Mouse (Mus musculus) gastrocnemius, postnatal 4 days (tissue): ENCODE results near the gene Dact3. TPM values are rescaled to one million over a fixed set of nuclear protein-coding genes. Genes with fewer than 3 reads are reported as not detected.

Source experiments
- DNase-seq, 2 experiments: peaks; one replicate each; pipeline ENCODE4 v3.0.0; 2021 to 2022; ENCODE audit warnings: low spot score in 2 of 2, mixed read lengths in 2 of 2
- long read RNA-seq, 2 experiments: library from polyadenylated mRNA; stranded (forward); transcript quantifications; one replicate each; pipeline ENCODE4 v2.0.0; 2021
- total RNA-seq, 2 experiments: library from RNA; stranded (reverse); gene quantifications; 2 replicates each; pipeline ENCODE4 v1.2.3; 2021

The Dact3 gene
- 10 to 100 TPM; 17.8 to 19.0 TPM for total RNA-seq
- long read RNA-seq, experiment 1, transcript Dact3-201 (4 exons, 2,989 nt) = major isoform, 40 of 57 reads
- long read RNA-seq, experiment 1, partial matches to known transcripts = 10 of 57 reads
- long read RNA-seq, experiment 1, other reads (novel, unspliced or antisense) = 7 of 57 reads
- long read RNA-seq, experiment 2, transcript Dact3-201 (4 exons, 2,989 nt) = major isoform, 73 of 92 reads
- long read RNA-seq, experiment 2, partial matches to known transcripts = 15 of 92 reads
- long read RNA-seq, experiment 2, other reads (novel, unspliced or antisense) = 4 of 92 reads

DNA sequence AGATGAGACGGTGACA, at the start of gene Dact3:
Gene Dact3, plus strand, starts transcription at position 8 of the 16 bp plus-strand sequence.
- DNase-seq = no peak

DNA sequence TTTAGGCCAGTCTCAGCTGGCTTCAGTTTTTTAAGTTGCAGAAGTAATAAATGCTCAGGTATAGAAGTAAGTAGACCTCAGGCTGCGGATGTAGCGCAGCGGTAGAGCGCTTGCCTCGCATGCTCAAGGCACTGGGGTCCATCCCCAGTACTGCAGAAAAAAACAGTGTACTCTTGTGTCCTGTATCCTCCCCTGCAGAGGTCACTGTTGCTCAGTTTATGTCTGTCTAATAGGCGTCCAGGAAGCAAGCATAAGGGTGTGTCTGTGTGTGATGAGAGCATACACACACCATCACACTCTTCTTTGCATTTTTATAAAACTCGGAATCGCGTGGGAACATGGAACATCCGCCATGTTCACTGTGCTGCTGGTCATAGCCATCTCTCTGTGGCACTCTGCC, 49.3 kb upstream of the Dact3 start:
- DNase-seq = no peak

DNA sequence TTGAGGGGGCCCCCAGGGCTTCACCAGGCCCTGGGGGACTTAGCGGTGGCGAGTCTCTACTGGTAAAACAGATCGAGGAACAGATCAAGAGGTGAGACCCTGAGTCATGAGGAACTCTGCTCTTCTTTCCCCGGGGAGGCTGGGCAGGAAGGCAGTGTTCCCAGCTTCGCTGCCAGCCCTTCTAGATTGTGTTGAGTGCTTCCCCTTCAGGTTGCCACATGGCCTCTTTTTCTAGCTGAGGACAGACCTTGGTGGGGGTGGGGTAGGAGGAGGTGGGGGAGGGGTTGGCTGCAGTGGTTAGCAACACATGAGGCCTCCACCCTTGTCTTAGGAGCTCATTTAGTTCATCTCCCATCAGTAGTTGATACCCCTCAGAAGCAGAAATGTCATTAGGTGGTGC, 48.5 kb upstream of the Dact3 start:
- no peak for DNase-seq

DNA sequence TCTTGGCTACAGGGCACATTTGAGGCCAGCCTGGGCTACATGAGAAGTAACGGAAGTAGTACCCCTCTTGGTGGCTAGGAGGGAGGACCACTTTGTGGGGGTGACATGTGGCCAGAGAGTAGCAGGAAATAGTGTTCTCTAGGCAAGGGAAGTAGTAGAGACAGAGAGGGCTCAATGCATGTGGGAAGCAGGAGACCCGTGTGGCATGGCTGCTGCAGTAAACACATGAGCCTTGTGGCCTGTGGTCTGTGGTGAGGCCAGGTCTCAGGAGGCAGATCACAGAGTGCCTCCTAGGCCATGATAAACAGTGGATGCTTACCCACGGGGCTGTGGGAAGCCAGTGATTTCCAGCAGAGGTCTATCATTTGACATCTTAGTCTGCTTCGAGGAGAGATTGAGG, 47.8 kb upstream of the Dact3 start:
- DNase-seq = no peak

DNA sequence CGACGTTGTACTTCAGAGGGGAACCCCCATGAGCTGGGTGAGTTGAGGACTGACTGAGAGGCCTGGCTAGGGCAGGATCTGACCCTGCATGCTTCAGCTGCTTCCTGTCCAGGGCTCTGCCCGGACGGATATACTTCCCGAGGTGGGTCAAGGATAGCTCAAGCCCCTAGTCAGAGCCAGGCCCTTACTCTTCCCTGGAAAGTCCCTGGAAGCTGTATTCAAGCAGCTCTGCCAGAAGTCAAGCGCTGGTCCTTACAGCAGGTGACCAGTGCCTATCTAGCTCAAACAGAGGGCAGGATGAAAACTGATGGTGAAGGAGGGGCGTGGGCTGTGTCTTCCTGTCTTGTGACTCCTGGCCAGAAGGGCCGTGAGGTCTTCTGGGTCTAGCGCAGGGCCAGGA, 44.7 kb upstream of the Dact3 start:
- no peak for DNase-seq

DNA sequence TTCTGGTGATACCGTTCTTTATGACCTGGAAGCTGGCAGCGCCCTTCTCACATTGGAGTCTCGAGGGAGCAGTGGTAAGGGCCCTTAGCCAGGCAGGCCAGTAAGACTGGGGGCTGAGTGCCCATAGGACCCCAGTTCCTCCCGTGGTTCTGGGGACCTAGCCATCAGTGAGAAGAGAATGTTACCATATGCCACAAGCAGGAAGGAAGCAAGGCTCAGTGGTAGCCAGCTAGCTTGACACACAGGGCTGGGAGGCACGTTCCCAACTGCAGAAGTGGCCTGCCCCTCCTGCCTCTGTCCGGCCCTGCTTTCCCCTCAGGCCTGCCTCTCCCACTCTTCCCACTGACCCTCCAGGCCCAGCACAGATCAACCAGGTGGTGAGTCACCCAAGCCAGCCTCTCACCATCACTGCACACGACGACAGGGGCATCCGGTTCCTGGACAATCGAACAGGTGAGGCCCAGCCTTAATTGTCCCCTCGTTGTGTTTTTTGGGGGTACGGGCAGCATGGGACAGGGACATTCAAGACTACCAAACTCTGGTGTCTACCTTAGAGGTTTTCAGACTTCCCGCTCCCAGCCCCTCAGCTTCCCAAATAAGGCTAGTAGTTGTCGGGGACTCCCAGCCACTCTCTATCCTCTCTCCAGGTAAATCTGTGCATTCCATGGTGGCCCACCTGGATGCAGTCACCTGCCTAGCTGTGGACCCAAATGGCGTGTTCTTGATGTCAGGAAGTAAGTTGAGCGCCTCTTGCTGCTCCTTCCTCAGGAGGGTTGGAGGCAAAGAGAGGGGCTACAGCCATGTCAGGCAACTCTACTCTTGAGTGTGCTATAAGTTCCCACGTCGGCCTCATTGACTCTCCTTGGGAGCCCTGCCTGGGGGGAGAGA, 37.0 kb upstream of the Dact3 start:
- DNase-seq = no peak

DNA sequence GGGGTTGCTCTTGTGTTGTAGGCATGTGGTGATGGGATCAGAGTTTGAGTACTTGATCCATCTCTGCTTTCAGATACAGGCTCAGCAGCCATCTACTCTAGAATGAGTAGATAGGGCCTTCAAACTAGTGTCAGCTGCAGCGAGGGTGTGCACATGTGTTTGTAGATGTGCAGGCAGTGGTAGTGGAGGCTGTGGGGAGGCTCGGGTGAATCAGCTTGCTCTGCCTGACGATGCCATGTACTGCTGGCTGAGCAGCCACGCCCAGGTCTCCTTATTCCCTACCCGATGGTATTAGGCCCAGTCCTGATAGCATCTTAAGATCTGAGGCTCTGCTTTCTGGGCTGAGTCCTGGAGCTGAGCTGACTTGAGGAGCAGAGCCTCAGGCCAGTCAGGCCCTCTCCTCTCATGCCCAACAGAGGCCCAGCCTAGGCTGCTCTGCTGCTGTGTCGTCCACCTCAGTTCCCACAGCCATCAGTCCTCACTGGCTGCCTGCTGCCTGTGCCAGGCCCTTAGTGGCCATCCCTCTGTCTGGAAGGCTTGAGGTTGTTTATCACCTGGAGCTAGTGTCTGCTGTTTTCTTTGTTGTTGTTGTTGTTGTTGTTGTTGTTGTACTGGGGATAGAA, 36.2 kb upstream of the Dact3 start:
- DNase-seq = no peak

DNA sequence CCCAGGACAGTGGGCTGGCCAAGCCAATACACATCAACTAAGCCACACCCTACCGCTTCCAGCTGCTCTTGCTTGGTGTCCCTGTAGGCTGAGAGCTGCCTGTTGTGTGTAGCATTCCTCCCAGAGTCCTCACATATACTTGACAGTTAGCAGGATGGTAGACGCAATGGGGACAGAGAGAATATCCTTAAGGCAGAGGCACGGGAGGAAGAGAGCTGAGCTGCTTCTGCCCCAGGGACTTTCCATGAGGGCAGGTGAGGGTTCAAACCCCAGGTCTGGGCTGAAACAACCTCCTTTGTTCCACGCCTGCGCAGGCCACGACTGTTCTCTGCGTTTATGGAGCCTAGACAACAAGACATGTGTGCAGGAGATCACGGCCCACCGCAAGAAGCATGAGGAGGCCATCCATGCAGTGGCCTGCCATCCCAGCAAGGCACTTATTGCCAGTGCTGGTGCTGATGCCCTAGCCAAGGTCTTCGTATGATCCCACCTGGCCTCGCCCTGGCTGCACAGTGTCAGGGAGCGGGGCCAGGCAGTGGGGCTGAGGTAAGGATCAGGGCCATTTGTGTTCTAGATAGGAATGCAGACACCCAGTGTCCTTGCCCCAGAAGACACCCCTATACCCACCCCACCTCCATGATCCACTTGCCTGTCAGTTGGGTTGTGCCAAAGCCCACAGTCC, 35.5 kb upstream of the Dact3 start:
- no peak for DNase-seq

DNA sequence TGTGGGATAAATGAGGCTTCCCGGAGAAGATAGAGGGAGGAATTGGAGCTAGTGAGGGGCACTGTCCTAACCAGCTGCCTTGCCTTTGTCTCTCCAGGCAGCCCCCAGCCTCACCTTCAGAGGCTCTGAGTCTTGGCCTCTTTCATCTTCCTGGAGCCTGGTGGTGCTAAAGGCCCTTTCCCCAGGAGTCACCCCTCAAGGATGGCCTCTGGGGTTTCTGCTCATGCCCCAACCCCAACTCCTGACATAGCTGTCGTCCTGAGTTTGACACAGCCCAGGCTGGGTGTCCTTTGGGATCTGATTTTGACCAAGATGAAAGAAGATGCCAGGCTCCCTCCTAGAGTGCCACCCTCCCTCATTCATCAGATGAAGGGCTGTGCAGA, 35.0 kb upstream of the Dact3 start:
- DNase-seq = no peak

DNA sequence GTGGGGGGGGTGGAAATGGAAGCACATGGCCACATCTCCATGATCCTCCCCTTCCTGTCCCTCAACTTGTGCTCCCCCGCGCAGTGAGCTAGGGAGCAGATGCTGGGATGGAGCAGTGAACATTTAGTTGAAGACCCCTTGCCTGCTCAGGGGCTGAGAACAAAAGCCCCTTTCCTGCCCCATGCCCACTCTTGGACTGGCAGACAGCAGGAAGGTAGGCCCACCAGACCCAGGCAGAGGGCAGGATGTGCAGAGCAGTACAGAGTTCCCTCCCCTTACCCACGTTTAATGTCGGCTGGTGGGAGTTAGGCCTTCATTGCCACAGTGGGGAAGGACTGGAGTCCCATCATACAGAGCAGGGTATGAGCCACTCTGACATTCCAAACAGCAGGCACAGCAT, 34.0 kb upstream of the Dact3 start:
- no peak for DNase-seq

DNA sequence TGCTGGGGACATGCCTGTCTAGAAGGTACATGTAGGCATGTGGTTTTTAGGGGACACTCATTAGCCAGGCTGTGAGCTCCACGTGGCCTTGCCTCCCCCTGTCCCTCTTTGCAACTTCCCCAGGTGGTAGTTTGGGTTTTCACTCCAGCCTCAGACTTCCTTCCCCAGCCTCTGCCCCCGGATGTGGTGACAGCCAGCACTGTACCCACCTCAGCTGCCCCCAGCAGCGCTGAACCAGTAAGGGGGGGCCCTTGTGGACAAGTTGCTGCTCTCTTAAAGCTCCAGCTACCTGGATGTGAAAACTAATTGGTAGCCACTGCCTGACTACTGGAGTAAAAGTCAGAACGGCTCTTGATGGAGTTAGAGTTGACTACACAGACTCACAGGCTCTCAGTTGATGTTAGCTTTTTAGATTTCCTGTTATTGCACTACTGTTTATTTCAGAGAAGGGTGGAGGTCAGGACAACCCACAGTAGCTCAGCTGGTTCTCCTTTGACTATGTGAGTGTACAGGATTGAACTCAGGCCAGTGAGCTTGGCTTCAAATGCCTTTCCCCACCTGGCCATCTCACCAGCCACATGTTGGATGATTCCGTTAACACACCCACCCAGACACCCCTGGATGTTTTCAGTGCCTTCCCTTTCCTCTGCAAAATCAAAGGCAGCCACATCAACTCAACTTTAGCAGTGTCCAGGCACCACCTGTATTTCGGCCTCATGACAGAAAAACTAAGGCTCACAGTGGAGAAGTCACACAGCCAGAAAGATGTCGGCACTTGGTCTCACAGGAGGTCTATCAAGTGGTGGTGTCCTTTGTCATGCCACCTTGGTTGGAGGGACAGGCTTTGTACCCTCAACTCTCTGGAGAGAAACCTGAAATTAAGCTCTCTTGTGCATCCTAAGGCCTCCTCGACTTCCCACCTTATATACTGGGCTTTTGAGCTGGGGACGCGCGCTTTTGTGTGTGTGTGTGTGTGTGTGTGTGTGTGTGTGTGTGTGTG, 33.3 kb upstream of the Dact3 start:
- DNase-seq = no peak

DNA sequence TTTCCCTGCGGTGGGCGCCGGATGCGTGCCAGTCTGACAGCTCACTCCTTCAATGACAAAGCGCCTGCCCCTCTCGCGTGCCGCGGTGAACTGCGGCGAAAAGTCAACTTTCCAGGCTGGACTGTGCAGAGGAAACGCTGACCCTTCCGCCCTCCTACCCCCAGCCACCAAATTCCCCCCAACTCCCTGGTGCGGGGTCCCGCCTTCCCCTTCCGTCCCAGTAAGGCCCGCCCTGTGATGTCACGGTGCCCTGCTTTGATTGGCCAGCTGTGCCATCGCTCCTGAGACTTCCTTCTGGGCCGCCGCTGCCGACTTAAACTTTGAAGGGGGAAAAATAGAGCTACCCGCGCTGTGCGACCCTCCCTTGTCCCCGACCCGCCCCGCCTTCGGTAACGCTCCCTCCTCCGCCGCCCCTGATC, 32.5 kb upstream of the Dact3 start, which contains the start of gene Prkd2:
Gene Prkd2, plus strand, starts transcription at position 258 of the 419 bp plus-strand sequence.
- DNase-seq = peak; percentile 79 to 91

DNA sequence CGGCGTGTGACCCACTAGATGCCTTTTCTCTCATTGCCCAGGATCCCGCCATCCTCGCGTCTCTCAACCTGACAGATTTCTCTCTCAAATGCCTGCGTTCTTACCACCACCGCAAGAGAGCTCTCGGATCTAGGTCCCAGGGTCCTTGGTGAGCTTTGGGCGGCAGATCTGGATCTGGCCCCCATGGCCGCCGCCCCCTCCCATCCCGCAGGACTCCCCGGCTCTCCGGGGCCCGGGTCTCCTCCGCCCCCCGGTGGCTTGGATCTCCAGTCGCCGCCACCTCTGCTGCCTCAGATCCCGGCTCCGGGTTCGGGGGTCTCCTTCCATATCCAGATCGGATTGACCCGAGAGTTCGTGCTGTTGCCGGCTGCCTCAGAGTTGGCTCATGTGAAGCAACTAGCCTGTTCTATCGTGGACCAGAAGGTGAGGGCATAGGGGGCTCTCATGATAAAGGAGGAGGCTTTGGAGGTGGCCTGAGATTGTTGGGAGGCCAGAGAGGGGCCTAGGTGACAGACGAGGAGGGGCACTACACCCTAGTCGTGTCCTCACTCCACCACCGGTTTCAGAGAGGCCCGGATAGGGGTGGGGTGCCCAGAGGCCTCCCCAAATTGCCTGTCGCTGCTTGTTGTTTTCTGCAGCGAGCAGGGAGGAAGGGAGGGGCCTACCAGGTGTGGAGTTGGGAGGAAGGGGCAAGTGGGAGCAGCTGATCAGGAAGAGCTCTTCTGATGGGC, 31.5 kb upstream of the Dact3 start:
- DNase-seq = no peak

DNA sequence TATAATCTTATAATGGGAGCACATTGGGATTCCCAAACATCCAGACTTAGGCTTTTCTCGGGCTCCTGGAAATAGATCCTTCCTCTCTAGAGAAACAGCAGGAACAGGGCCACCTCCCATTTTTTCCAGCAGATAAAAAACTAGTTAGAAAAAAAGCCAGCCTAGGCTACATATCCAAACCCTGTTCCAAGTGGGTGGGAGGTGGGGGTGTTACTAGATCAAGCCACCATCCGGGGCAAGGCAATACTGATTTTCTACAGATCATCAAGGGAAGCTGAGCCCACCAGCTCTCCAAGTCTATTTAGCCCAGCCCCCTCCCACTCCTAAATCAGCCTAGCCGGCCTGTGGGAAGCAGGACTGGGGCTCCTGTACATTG, 30.4 kb upstream of the Dact3 start:
- DNase-seq = no peak

DNA sequence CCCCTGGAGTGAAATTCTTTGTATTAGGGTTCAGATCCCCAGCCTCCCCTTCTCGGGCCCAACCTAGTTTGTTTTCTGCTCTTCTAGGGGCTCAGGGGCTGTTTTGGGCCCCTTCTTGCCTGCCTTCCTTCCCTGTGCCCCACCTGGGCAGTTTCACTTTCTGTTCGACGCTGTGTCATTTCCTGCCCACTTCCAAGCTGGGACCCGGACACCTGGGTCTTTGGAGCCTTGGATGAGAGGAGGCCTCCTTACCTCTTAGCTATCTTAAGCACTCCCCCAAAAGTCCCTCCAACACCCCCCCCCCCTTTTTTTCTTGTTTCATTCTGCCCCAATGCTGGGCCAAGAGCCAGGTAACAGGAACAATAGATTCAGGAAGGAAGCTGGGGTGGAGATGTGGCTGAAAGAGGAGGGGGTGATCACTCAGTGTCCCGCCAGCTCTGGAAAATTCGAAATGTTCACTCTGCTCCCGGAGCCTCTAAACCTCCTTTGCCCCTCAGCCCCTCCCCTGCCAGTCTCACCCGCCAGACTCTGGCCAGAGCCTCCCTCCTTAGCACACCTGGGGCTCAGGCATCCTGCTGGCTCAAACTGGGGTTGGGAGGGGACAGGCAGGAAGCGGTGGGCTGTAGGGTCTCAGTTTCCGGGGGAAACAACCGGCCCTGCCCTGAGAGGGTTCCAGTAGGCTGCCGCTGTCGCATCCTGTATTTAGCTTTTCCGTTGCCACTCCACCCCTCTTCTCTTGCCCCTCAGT, 29.9 kb upstream of the Dact3 start:
- DNase-seq = no peak

DNA sequence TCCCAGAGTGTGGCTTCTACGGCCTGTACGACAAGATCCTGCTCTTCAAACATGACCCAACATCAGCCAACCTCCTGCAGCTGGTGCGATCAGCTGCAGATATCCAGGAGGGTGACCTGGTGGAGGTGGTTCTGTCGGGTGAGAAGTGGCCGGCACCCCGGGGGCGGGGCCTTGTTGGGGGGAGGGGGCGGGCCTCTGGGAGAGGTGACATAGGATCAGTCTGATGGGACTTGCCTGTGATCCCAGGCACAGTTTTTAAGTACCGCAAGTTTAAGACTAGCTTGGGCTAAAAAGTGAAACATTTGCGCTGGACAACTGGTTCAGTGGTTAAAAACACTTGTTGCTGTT, 29.3 kb upstream of the Dact3 start:
- DNase-seq = no peak

DNA sequence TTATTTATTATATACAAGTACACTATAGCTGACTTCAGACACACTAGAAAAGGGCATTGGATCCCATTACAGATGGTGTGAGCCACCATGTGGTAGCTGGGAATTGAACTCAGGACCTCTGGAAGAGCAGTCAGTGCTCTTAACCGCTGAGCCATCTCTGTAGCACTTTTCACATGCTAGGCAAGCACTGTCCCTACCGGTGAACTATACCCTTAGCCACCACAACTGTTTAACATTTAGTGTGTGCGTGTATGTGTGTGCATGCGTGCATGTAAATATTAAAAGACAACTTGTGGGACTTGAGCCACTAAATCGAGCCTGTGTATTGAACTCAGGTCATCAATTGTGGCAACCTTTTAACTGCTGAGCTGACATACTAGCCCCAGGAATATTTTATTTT, 28.3 kb upstream of the Dact3 start:
- no peak for DNase-seq

DNA sequence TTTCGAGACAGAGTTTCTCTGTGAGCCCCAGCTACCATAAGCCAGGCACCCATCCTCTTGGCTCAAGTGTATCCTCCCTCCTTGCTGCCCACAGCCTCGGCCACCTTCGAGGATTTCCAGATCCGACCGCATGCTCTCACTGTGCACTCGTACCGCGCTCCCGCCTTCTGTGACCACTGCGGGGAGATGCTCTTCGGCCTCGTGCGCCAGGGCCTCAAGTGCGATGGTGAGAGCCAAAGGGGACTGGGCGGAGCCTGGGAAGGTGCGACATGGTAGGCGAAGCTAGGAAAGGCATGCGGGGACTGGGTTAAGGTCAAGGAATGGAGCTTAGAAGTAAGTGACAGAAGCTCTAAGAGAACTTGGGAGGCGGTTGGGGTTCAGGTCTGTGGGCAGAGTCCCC, 27.6 kb upstream of the Dact3 start:
- no peak for DNase-seq

DNA sequence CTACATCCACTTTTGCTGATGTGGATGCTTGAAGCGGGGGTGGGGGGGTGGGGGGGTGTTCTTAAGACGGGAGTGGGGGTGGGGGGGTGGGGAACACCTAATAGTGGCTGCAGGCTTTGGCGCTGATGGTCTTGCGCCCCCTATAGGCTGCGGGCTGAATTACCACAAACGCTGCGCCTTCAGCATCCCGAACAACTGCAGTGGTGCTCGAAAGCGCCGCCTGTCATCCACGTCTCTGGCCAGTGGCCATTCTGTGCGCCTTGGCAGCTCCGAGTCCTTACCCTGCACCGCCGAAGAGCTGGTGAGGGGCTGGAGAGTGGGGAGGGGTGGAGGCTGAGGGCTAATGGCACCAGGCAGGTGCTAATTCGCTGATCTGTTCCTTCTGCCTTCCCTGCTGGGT, 26.5 kb upstream of the Dact3 start:
- DNase-seq = peak in 1 of 2 experiments; percentile 54

DNA sequence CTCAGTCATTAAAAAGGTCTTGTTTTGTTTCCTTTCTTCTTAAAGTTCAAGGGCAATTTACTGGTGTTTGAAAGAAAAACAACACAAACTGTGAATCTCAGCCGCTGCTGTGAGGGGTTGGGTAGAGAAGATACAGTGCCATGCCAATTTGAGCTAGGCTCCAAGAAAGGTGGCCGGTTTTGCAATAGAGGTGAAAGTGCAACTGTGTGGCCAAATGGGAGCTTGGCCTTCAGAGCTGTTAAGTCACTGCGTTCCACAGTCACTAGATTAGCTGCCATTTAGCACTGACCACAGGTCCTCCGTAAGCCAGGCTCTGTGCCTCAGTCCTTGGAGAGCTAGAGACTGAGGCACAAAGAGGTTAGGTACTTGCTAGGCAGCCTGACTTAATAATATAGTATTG, 23.5 kb upstream of the Dact3 start:
- DNase-seq = no peak
